Mouse (Mus musculus): ENCODE data around the gene Rgl1.

- no peak for TF ChIP-seq CTCF (IDR thresholded peaks at IDR 0.05; ENCODE audit: low read depth)
- no peak for TF ChIP-seq EP300 (IDR thresholded peaks at IDR 0.05; ENCODE audit: low read depth)
Measured at GRCm38 (mm10) chr1:152786953-152787352, 20.8 kb upstream of the Rgl1 start.
